Mouse (Mus musculus): Measurements from ENCODE around the gene Slc43a2. TPM values are rescaled to one million over a fixed set of nuclear protein-coding genes. Genes with fewer than 3 reads are reported as not detected.
A peak's percentile ranks its signal among the peaks of the same experiment; 100 is the strongest.

The Slc43a2 gene
- total and polyA plus RNA-seq, 3 experiments = 4.9 to 8.4 TPM; not detected in 1

DNA sequence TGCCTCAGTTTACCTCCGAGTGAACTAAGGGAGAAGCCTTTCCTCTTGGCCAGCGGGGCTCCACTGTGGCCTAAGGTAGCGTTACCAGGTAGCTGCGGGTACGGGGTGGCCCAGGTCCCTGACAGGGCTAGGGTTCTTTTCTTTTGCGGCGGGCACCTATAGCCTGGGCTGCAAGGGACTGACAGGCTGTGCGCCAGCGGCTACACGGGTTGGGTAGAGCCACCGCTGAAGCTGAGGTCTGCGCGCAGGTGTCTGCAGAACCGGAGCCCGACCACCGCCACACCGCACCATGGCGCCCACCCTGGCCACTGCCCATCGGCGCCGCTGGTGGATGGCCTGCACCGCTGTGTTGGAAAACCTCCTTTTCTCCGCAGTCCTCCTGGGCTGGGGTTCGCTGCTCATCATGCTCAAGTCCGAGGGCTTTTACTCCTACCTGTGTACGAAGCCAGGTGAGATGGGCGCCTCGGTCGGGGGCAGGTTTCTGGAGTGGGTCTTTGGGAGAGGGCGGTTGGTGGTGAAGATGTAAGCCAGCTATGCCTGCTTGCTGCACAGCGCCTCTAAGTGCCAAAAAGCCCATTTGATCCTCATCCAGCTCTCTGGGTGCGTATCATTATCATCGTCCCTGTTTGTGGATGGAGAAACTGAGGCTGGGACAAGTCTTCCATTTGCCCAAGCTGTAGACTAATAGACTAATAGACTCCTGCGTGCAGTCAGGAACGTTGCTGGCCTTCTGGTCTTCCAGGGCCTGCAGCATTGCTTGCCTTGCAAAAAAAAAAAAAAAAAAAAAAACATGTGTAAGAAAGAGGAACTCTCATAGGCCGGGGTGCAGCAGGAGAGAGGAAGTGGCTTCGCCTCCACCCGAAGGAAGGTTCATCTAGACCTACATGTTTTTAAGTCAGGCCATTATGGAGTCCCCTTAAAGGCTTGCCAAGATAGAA lies 1.1 kb downstream of the Slc43a2 start (continued):
- TF ChIP-seq KAT2A (conservative IDR thresholded peaks at IDR 0.05; ENCODE audit: low read depth, low read length) (no peak), MYC (IDR thresholded peaks at IDR 0.05; ENCODE audit: low read depth, low read length) (peak; percentile 96), HCFC1 (IDR thresholded peaks at IDR 0.05; ENCODE audit: low read depth, low read length) (peak; percentile 76), ETS1 (IDR thresholded peaks at IDR 0.05; ENCODE audit: low read depth, low read length) (peak; percentile 93), MAX (IDR thresholded peaks at IDR 0.05; ENCODE audit: low read length) (peak; percentile 81), MAZ (IDR thresholded peaks at IDR 0.05; ENCODE audit: low read depth, low read length) (peak; percentile 18; the same call in 1 of the 2 replicates), MYB (IDR thresholded peaks at IDR 0.05; ENCODE audit: low read depth, low read length) (no peak), E2F4 (IDR thresholded peaks at IDR 0.05; ENCODE audit: borderline replicate concordance, low read depth, low read length) (no peak), TBP (IDR thresholded peaks at IDR 0.05; ENCODE audit: low read depth, low read length) (peak; percentile 91), ELF1 (IDR thresholded peaks at IDR 0.05; ENCODE audit: low read depth, low read length) (peak; percentile 76; the same call in 1 of the 2 replicates), ZC3H11A (IDR thresholded peaks at IDR 0.05; ENCODE audit: low read depth, low read length) (no peak; the same call in 1 of the 2 replicates), TAL1 (IDR thresholded peaks at IDR 0.05; ENCODE audit: low read length) (no peak), CTCF (IDR thresholded peaks at IDR 0.05 in 2 of 3, conservative IDR thresholded peaks at IDR 0.05 in 1 of 3; ENCODE audit: control insufficient read depth in 1 of 3, insufficient read depth in 1 of 3, low read depth in 2 of 3, low read length in 3 of 3, poor library complexity in 1 of 3, severe bottlenecking in 1 of 3) (no peak), ZKSCAN1 (IDR thresholded peaks at IDR 0.05; ENCODE audit: low read depth, low read length) (peak; percentile 44; the same call in 1 of the 2 replicates), POLR2A (IDR thresholded peaks at IDR 0.05; ENCODE audit: control insufficient read depth in 1 of 2, insufficient read depth in 1 of 2, low read depth in 1 of 2, low read length in 2 of 2, poor library complexity in 1 of 2) (peak; percentile 38 to 77; a peak in 2 of 4 replicates), POLR2AphosphoS2 (IDR thresholded peaks at IDR 0.05; ENCODE audit: low read length) (no peak)

DNA sequence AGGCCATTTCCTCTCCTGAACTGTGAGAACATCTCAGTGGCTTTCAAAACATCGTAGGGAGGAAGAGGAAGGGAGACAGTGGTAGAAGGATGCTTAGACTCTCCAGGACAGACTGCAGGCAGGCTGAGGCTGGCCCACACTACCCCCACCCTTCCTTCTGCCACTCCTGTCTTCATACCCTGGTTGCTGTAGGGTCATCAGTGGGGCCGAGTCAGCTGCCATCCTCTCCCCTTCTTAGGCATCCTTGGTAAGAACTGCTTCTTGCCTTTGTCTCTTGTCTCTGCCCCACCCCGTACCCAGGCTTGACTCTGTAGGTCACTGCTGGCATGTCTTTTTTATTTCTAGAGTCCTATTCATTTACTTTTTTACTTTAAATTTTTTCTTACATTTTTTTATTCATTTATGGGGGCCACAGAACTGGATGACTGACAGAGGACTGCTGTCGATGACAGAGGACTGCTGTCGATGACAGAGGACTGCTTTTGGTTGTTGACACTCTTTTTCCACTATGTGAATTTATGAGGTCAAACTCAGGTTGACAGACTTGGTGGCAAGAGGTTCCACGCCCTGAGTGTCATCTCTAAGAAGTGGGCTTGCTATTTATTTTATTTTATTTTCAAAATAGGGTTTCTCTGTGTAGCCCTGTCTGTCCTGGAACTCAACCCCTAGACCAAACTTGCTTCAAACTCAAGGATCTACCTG lies 2.0 kb downstream of the Slc43a2 start:
- H3K27me3 ChIP-seq (ENCODE audit: control insufficient read depth in 1 of 2, insufficient read depth in 2 of 2, low read length in 2 of 2) = no peaks in the 10 kb centered on the region
- H3K36me3 ChIP-seq (ENCODE audit: control insufficient read depth in 1 of 2, insufficient read depth in 2 of 2, low read length in 2 of 2) = peaks cover 0 to 31% of the 10 kb centered on the region in 2 experiments; a peak in 2 of 4 replicates
- no peak for DNase-seq (ENCODE audit: low read depth, low spot score)
- peak overlapping the region; percentile 28 to 33 for H3K4me3 ChIP-seq (ENCODE audit: control insufficient read depth in 1 of 2, insufficient read depth in 1 of 2, low read depth in 2 of 2, low read length in 2 of 2)
- H3K9ac ChIP-seq (ENCODE audit: control insufficient read depth, low read depth, low read length, poor library complexity, severe bottlenecking) = peak overlapping the region; percentile 56
- H3K4me1 ChIP-seq (ENCODE audit: control insufficient read depth in 1 of 2, insufficient read depth in 2 of 2, low read length in 2 of 2) = peaks cover 5 to 44% of the 10 kb centered on the region in 2 experiments
- H3K9me3 ChIP-seq (replicated peaks; ENCODE audit: insufficient read depth, low read length) = no peaks in the 10 kb centered on the region
- TF ChIP-seq UBTF (IDR thresholded peaks at IDR 0.05; ENCODE audit: borderline replicate concordance, insufficient read depth, low read depth, low read length) = 0 out of 2 replicates have a peak, but pooled peaks have one; percentile 50
- TF ChIP-seq CHD1 (IDR thresholded peaks at IDR 0.05; ENCODE audit: low read depth, low read length) = no peak
- peak overlapping the region; percentile 89 for H3K27ac ChIP-seq (ENCODE audit: control insufficient read depth, low read depth, low read length)
- H3K79me2 ChIP-seq (ENCODE audit: control insufficient read depth, insufficient read depth, low read length, poor library complexity) = peaks cover 10% of the 10 kb centered on the region

Measured in MEL (cell line).